ENCODE assay signal across 7 mouse cellular contexts in the genomic region with DNA sequence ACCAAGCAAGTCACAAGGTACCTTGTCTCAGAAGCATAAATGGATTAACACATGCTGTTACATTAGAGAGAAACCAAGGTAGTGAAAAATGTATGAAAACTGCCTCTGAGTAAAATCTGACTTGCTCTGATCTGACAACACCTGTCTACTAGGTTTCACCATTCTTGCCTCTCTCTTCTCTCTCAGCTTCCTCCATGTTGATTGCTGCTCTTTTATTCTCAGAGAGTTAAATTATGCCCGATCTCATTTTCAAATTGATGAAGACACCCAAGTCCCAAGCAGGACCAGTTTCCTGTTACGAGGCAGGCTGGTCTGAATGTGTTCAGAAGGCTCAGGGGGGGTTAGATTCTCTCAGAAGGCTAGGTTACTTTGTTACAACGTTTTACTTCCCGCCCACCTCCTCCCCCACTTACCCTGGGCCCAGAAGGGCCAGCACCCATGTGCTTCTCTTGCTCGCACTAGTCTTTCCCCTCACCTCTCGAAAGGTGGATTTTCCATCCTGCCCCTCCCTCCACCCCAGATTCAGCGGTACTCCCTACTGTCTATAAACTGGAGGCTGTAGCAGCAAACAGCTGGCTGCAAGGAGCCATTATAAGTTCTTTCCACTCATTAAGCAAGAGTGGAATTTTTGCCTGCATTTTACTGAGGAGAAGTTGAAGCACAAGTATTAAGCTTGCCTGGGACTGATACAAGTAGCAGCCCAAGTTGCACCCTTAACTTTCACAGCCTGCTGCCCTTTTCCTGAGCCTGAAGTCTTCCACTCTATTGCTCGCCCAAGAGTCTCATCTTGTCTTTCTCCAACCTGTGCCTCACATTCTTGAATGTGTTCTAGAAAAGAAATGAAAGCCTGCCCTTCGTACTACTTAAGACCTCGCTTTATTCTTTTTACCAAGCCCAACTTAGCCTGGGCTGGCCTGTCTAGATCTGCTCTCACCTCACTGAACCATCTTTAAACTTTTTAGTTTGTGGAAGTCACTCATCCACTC. TPM values are rescaled to one million over a fixed set of nuclear protein-coding genes. Genes with fewer than 3 reads are reported as not detected.
DNase-seq lines count a peak whose midpoint lies in the region; ATAC-seq and TF ChIP-seq lines count a peak whose summit lies in the region.

No protein-coding gene starts in this region.

- peak overlapping the region; percentile 86 to 98 (median 89) for H3K4me3 ChIP-seq in CH12.LX (replicated peaks in 1 of 3; ENCODE audit: low read depth in 2 of 3, low read length in 2 of 3, poor library complexity in 1 of 3)
- peak overlapping the region; percentile 95 for H3K4me3 ChIP-seq in hindbrain, embryonic 12.5 days
- H3K4me3 ChIP-seq in macrophage (ENCODE audit: inconsistent target), result peak overlapping the region; percentile 40

- no peaks in the 10 kb centered on the region for H3K27me3 ChIP-seq in CH12.LX (replicated peaks)
- H3K27me3 ChIP-seq in hindbrain, embryonic 12.5 days, result no peaks in the 10 kb centered on the region

- TF ChIP-seq RAD21 in CH12.LX (IDR thresholded peaks at IDR 0.05; ENCODE audit: low read depth, low read length), result no peak

- no peak for TF ChIP-seq EP300 in CH12.LX (IDR thresholded peaks at IDR 0.05; ENCODE audit: low read length)

- peak; percentile 70 for TF ChIP-seq POLR2A in CH12.LX (IDR thresholded peaks at IDR 0.05; ENCODE audit: low read depth, low read length)

- peaks cover 0 to 12% of the 10 kb centered on the region in 2 experiments for H3K36me3 ChIP-seq in CH12.LX (replicated peaks in 1 of 2; ENCODE audit: control insufficient read depth in 1 of 2, insufficient read depth in 1 of 2, low read length in 1 of 2)
- 0 out of 2 replicates have a peak, but pooled peaks cover 3% of the 10 kb centered on the region for H3K36me3 ChIP-seq in hindbrain, embryonic 12.5 days
- H3K36me3 ChIP-seq in macrophage (ENCODE audit: inconsistent target), result no peaks in the 10 kb centered on the region

- WGBS in hindbrain, embryonic 12.5 days, result 50% methylated on average over 10 of the region's 10 CpGs
- 88% methylated on average over 10 of the region's 10 CpGs for WGBS in macrophage (ENCODE audit: missing documents)

- peak overlapping the region; percentile 67 for H3K27ac ChIP-seq in CH12.LX (ENCODE audit: insufficient read depth, low read depth)
- H3K27ac ChIP-seq in hindbrain, embryonic 12.5 days, result no peak overlapping the region
- peak overlapping the region; percentile 39 for H3K27ac ChIP-seq in macrophage

- ATAC-seq in hindbrain, embryonic 12.5 days (ENCODE audit: low FRiP score), result no peak
- no peak for ATAC-seq in inflammation-experienced regulatory T-cells, adult 6 months

- peak overlapping the region; percentile 92 for H3K4me2 ChIP-seq in CH12.LX (ENCODE audit: insufficient read depth, low read depth, poor library complexity, severe bottlenecking)
- H3K4me2 ChIP-seq in hindbrain, embryonic 12.5 days (replicated peaks), result peak overlapping the region; percentile 84

- no peak for TF ChIP-seq CTCF in CH12.LX (conservative IDR thresholded peaks at IDR 0.05 in 1 of 2, IDR thresholded peaks at IDR 0.05 in 1 of 2; ENCODE audit: low read depth in 2 of 2, low read length in 2 of 2)

- H3K79me2 ChIP-seq in CH12.LX (replicated peaks; ENCODE audit: control insufficient read depth, extremely low read depth, insufficient read depth, poor library complexity, severe bottlenecking) (peaks cover 10% of the 10 kb centered on the region), macrophage (ENCODE audit: inconsistent target) (peaks cover 31% of the 10 kb centered on the region)

- in situ Hi-C loops in CH12.LX (cut with MboI; ENCODE audit: low pct_ligation_motif_present, low pct_unique_long_range_greater_than_20kb, low sequenced_read_pairs), result no loop called here

- dilution Hi-C loops in CH12.LX (cut with MboI; ENCODE audit: extremely low pct_ligation_motif_present, extremely low pct_unique_long_range_greater_than_20kb, low sequenced_read_pairs), result no loop called here

- peak overlapping the region; percentile 77 for H3K9ac ChIP-seq in CH12.LX (ENCODE audit: insufficient read depth, low read depth)
- H3K9ac ChIP-seq in hindbrain, embryonic 12.5 days, result peak overlapping the region; percentile 97

- H3K9me3 ChIP-seq in CH12.LX (replicated peaks; ENCODE audit: low read length), result peaks cover 2% of the 10 kb centered on the region
- H3K9me3 ChIP-seq in hindbrain, embryonic 12.5 days (replicated peaks), result no peaks in the 10 kb centered on the region

- peaks cover 9 to 33% of the 10 kb centered on the region in 2 experiments for H3K4me1 ChIP-seq in CH12.LX (ENCODE audit: control insufficient read depth in 1 of 2, insufficient read depth in 2 of 2)
- peaks cover 22% of the 10 kb centered on the region for H3K4me1 ChIP-seq in hindbrain, embryonic 12.5 days

- DNase-seq in CH12.LX (ENCODE audit: extremely low read depth), result peak; percentile 79
- DNase-seq in ZHBTc4 (ENCODE audit: low read depth, low spot score), result peak; percentile 30
- no peak for DNase-seq in urinary bladder, adult 18-20 months (ENCODE audit: low spot score in 2 of 2)
- DNase-seq in urinary bladder, postnatal 25 days (ENCODE audit: low spot score), result no peak

TF ChIP-seq in CH12.LX, 34 proteins besides CTCF, POLR2A, EP300 and RAD21 (continues in another document):
- TF ChIP-seq SMC3 (IDR thresholded peaks at IDR 0.05; ENCODE audit: low read depth, low read length) (peak; percentile 5; the same call in 1 of the 2 replicates), MAX (IDR thresholded peaks at IDR 0.05; ENCODE audit: low read length) (peak; percentile 87), MAZ (IDR thresholded peaks at IDR 0.05; ENCODE audit: low read depth, low read length) (peak; percentile 24; the same call in 1 of the 2 replicates), TBP (conservative IDR thresholded peaks at IDR 0.05; ENCODE audit: low read depth, low read length) (no peak), BHLHE40 (IDR thresholded peaks at IDR 0.05; ENCODE audit: low read depth, low read length) (no peak), KAT2A (IDR thresholded peaks at IDR 0.05; ENCODE audit: insufficient replicate concordance, low read length) (no peak), CHD2 (IDR thresholded peaks at IDR 0.05; ENCODE audit: low read length) (peak; percentile 33; the same call in 1 of the 2 replicates), MEF2A (IDR thresholded peaks at IDR 0.05; ENCODE audit: borderline replicate concordance, low read depth, low read length) (no peak), CHD1 (IDR thresholded peaks at IDR 0.05; ENCODE audit: low read depth, low read length) (peak; percentile 38; the same call in 1 of the 2 replicates), HCFC1 (IDR thresholded peaks at IDR 0.05; ENCODE audit: low read depth, low read length) (peak; percentile 20; the same call in 1 of the 2 replicates), MXI1 (IDR thresholded peaks at IDR 0.05; ENCODE audit: low read depth, low read length) (peak; percentile 73; the same call in 1 of the 2 replicates), SIN3A (IDR thresholded peaks at IDR 0.05; ENCODE audit: low read length) (peak; percentile 85), MAFK (IDR thresholded peaks at IDR 0.05; ENCODE audit: insufficient replicate concordance, low read length) (no peak), NELFE (IDR thresholded peaks at IDR 0.05; ENCODE audit: low read depth, low read length) (peak; percentile 46; the same call in 1 of the 2 replicates), E2F4 (IDR thresholded peaks at IDR 0.05; ENCODE audit: insufficient replicate concordance, low read depth, low read length) (peak; percentile 14; the same call in 1 of the 2 replicates), UBTF (IDR thresholded peaks at IDR 0.05; ENCODE audit: low read depth, low read length) (peak; percentile 34; the same call in 1 of the 2 replicates), TCF12 (IDR thresholded peaks at IDR 0.05; ENCODE audit: low read depth, low read length) (peak; percentile 15; the same call in 1 of the 2 replicates), MYC (IDR thresholded peaks at IDR 0.05; ENCODE audit: low read depth, low read length) (peak; percentile 97), ZNF384 (IDR thresholded peaks at IDR 0.05; ENCODE audit: low read depth, low read length) (no peak), ZC3H11A (IDR thresholded peaks at IDR 0.05; ENCODE audit: low read depth, low read length) (no peak), POLR2AphosphoS2 (IDR thresholded peaks at IDR 0.05; ENCODE audit: low read depth, low read length) (no peak; the same call in 1 of the 2 replicates), USF1 (IDR thresholded peaks at IDR 0.05; ENCODE audit: low read depth, low read length) (no peak), RCOR1 (conservative IDR thresholded peaks at IDR 0.05; ENCODE audit: low read depth, low read length) (0 out of 2 replicates have a peak, but pooled peaks have one; percentile 53), GABPA (IDR thresholded peaks at IDR 0.05; ENCODE audit: insufficient replicate concordance, low read depth, low read length) (no peak)

RNA-seq across cellular contexts. Expression of gene Lin9, which starts 1.2 kb away (rescaled TPM):
- total RNA-seq in CH12.LX (2012; rRNA removed) (7.6 and 10.5 TPM in 2 replicates), CH12.LX (2014; rRNA removed) (24.5 and 24.7 TPM in 2 replicates)
- polyA plus RNA-seq in CH12.LX (2012; ENCODE audit: insufficient read length, low read depth) (13.5 and 13.7 TPM in 2 replicates), macrophage (2018) (7.8 to 13.0 TPM (median 9.6 TPM) in 3 replicates)
- 20.1 and 24.8 TPM in 2 replicates for polyA plus RNA-seq in hindbrain, embryonic 12.5 days (2016; fragmentation: Nextera tagmentation; extraction: Ambion mirVana)
- total RNA-seq in macrophage (2018; cell fraction: chromatin; rRNA removed), result 10 to 100 TPM; 18.8 to 58.4 (median 31.6) TPM
- 10 to 100 TPM in 4 of 26 experiments, 1 to 10 TPM in 22; 5.3 to 10.4 (median 8.3) TPM for total RNA-seq in macrophage (2018; cell fraction: cytosol; rRNA removed)
- 10 to 100 TPM in 24 of 26 experiments, 1 to 10 TPM in 2; 9.1 to 41.2 (median 20.7) TPM for total RNA-seq in macrophage (2018; cell fraction: nucleus; rRNA removed)
- polyA plus RNA-seq in inflammation-experienced regulatory T-cells, adult 6 months (2017; shearing (Covaris generic)), result 10 to 100 TPM; 15.2 to 21.7 (median 17.3) TPM

RNA-seq across cellular contexts. Expression of gene Mixl1, which starts 57.1 kb away (rescaled TPM):
- total RNA-seq in CH12.LX (2012; rRNA removed) (not detected in 2 replicates), CH12.LX (2014; rRNA removed) (not detected in 2 replicates)
- polyA plus RNA-seq in CH12.LX (2012; ENCODE audit: insufficient read length, low read depth) (not detected in 2 replicates), macrophage (2018) (0.09 to 0.10 TPM in 2 of 3 replicates, not detected in the other)
- 0.09 and 0.18 TPM in 2 replicates for polyA plus RNA-seq in hindbrain, embryonic 12.5 days (2016; fragmentation: Nextera tagmentation; extraction: Ambion mirVana)
- under 1 TPM in 1 of 26 experiments, not detected in 25; 0.36 TPM for total RNA-seq in macrophage (2018; cell fraction: chromatin; rRNA removed)
- total RNA-seq in macrophage (2018; cell fraction: cytosol; rRNA removed), result under 1 TPM in 20 of 26 experiments, not detected in 6; 0.05 to 0.35 (median 0.12) TPM
- 1 to 10 TPM in 1 of 26 experiments, under 1 TPM in 8, not detected in 17; 0.17 to 1.3 (median 0.32) TPM for total RNA-seq in macrophage (2018; cell fraction: nucleus; rRNA removed)
- under 1 TPM in 2 of 3 experiments, not detected in 1; 0.15 to 0.20 TPM for polyA plus RNA-seq in inflammation-experienced regulatory T-cells, adult 6 months (2017; shearing (Covaris generic))

Comparison
In these comparisons a context has a peak if more than half of its experiments do, and no peak if none do; other contexts are left out.
1. DNase-seq: peak in CH12.LX (single experiment) and ZHBTc4 (single experiment); none in urinary bladder, adult 18-20 months (0 of 2) and urinary bladder, postnatal 25 days (single experiment).
2. H3K4me3 ChIP-seq: peak in every context shown above with its lines; median percentile 95 in hindbrain, embryonic 12.5 days; 89 in CH12.LX; 40 in macrophage.